Mouse (Mus musculus): ENCODE measurements around the gene Slc2a6.

Slc2a6 gene

DNA sequence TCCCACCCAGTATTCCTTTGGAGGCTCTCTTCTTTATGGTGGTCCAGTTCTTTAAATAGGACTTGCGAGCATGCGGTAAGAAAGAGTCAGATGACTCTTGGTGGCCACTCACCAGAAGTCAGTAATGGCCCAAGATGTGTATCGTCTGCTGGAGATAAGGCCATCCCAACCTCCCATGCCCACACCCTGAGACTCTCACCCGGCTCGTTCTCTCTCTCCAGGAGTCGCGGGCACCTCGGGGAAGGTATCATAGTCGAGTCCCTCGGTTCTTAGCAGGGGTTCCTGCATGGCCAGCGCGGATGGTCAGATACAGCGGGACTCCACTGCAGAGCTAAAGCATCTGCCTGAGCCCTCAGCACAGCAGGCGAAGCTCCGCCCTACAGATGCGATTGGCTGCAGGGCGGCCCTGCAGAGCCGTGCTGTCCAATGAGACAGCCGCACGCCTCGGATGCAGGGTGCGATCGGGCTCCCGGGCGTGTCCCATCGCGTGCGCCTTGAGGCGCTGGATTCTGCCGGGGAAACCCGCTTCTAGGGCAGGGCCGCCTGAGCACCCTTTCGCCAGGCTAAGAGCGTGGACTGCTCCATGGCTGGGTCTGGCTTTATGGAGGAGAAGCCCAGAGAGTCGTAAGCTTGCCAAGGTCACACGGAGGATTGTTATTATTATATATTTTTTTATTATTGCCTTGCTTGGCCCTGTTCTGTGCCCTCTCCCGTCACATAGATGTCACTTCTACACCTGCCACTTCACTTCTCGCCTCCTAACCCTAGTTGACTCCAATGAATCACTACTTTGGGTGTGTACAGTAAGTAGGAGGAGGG lies at the start of gene Slc2a6:
Slc2a6 (minus strand) TSS at position 381 of the 819 bp plus-strand sequence.
- DNase-seq: peak; percentile 93

DNA sequence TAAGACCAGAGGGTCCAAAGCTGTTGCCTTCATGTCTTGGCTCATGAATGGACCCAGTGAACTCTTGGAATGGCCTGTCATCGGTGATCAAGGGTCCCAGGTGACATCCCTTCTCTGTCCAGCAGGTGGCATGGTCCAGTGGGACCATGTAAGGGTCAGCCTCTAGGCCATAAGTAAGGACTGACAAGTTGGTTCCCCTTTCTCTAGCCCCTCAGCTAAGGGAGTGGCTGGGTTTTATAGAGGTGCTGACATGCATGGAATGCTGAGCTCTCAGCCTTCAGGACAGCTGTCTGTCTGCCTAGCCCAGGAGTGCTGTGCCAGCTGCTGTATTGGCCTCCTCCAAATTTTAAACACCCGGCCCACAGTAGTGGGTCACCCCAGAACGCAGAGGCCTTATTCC lies 47.7 kb upstream of the Slc2a6 start:
- peak; percentile 80 for DNase-seq

DNA sequence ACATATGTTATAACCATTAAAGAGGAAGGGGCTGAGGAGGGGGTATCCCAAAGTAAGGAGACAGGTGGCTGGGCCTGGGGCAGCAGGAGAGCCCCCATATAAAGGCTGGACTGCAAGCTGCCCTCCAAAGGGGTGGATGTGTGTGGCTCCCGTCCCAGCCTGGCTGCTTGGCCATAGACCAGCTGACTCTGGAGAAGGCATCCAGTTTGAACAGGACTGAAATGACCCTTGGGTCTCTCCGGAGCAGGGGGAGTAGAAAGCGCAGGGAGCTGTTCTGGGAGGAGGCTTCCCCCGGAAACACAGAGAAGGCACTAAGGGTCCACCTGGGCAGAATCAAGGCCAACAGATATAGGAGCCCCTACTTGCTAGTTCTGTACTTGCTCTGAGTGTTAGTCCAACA lies 47.0 kb upstream of the Slc2a6 start:
- no peak for DNase-seq

DNA sequence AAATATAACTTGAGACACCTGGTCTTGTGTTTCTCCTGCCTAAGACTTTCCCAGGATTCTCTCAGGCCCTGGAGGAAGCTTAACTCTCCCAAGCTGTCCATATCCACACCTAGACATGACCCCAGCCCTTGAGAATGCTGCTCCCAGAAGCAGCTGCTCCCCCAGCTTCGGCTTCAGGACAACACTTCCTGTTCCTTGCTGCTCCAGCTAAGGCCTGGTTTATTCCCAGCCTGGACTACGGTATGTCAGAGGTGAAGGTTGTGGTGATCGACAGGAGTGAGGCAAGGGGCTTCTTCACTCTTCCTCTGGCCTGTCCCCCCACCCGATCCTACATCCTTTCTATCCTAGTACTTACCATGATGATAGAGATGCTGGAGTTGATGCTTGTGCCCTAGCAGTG lies 45.6 kb upstream of the Slc2a6 start:
- DNase-seq: no peak

DNA sequence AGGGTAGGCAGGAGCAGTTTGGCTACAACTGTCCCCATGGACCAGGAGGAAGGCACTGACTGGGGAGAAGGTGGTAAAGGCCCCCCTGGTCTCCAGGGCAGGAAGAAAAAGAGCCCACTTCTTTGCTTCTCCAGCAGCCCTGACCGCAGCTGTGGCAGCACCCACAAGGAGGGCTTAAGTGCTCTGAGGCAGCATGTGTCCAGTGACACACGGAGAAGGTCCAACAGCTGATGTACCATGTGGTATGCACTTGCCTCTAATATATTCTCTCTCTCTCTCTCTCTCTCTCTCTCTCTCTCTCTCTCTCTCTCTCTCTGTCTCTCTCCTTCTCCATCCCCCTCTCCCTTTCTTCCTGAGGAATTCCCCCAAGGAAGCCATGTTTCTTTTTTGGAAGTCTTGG lies 44.2 kb upstream of the Slc2a6 start, which contains the start of gene Mymk:
Mymk (minus strand) TSS at position 202 of the 400 bp plus-strand sequence.
- no peak for DNase-seq

DNA sequence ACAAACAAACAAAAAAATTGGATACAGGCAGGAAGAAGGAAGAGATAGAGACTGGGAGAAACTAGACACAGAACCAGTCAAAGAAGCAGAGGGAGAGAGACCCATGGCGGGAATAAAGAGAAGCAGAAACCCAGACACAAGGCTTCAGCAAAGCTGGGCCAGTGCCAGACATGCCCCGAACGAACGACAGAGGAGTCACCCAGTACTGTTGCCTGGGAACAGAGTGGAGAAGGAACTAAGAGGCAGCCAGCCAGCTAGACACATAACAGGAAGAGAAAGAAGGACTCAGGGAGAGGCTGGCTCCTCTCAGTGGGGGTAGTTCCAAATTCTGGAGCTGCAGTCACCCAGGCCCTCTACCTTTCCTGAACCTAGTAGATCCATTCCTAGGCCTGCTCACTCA lies 43.3 kb upstream of the Slc2a6 start:
- peak; percentile 84 for DNase-seq

DNA sequence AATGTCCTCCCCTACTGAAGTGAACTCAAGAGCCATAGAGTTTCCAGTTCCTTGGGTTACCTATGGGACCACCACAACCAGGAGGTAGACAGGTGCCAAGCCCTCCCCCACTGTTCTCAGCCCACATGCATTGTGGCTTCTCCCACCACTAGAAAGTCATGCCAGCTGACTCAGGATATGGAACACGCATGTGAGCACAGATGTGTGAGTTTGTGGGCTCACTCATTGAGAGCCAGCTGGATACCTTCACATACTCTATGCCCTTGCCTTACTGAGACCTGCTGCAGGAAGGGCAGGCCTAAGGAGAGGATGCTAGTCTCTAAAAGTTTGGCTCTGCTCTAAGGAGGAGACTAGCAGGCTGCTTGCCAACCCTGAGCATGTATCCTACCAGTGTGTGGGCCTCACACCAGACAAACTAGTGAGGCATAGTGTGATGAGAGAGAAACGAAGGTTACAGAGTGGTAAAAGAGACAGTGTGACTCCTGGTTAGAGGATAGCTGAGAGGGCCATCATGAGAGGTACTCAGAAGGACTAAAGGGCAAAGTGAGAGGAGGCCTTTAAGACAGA lies 42.5 kb upstream of the Slc2a6 start:
- no peak for DNase-seq

DNA sequence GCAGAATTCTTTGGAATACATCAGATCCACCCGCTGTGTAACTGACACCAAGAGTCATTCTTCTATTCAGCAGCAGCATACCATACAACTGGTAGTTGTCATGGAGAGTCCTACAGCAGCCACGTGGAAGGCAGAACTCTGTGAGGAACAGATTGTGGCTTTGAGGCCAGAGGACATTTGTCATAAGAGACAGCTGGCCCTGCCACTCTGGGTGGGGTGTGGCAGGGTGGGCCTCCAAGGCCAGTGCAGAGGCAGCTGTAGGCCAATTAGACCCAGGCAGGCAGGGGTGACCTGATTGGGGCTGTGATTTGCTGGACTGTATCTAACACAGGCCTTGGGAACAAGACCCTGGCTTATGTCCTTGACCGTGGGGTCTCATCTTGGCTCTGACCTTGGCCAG lies 41.8 kb upstream of the Slc2a6 start:
- DNase-seq: no peak

DNA sequence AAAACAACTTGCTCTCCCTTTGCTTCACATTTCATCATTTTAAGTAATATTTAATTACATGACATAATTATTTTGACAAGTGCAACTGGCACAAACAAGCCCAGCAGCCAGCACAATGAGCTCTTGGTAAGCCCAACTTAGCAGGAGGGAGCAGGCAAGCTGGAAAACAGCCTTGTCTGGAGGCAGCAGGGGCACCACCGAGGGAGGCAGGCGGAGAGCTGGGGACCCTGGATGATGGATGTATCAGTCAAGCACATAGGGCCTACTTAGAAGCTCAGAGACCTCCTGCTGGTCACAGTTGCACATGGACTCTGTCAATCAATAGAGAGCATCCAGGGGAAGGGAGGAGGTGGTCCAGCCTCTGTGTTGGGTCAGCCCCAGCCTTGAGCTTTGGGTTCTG lies 40.2 kb upstream of the Slc2a6 start:
- DNase-seq: no peak

DNA sequence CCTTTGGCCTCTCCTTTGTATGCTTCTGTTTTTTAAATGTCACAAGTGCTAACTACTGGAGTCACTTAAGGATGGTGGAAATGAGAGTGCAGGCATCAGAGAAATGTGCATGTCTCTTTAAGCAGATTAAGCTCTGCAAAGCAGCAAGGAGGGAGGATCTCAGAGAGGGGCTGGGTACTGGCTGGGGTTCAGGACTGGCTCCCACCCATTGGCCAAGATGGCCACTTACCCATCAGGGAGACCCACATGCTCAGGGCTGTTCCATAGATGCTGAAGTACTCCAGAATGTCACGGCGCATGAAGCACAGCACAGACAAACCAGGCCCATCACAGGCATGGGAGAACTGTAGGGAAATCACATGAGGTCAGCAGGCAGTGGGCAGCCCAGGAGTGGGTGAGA lies 39.3 kb upstream of the Slc2a6 start:
- no peak for DNase-seq

DNA sequence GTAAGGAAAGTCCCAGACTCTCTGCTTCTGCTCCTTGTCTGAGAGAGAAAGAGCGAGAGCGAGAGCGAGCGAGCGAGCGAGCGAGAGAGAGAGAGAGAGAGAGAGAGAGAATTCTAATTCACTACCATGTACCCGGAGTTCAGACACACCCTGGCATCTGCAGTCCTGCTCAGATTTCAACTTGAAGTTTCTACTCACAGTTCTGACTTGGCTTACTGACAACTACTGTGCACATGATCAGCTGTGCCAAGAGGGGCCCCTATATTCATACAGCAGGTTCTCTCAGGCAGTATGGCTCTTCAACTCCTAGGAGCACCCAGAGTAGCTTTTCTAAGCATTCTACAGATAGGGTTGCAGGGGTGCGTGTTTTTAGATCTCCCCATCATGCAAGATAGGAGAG lies 31.4 kb upstream of the Slc2a6 start:
- peak; percentile 44 for DNase-seq

DNA sequence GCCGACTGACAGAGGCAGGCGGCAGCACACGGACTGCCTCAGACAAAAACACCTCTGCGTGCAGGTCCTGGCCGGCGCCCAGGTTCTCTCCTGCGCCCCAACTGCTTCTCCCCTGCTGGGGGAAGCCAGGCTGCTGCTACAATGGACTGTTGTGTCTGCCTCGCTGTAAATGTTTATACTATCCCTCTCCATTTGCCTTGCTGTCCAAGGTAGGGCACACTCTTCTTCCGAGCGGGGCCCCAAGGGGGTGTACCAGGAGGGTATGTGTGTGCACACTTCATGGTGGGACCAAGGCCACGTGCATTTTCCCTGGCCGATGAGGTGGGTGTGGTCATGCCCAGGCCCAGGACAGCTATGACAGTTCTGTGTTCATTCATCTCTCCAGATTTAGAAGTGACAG lies 31.0 kb upstream of the Slc2a6 start:
- DNase-seq: no peak

DNA sequence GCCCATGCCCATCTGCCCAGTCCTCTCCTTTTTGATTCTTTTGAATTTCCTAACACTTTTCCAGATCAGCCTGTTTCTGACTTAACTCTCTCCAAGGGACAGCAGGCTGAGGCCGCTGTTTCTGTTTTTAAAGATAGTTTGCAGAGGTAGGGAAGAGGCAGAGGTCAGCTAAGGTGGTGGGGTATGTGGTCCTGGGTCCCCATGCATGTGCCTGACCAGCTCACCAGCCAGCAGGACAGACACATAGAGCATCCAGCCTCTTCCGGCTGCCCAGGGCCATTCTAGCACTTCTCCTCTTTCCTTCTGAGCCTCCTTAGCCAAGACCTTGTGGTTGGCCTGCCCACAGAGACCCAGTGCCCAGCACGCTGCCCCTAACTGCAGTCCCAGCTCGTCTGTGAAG lies 30.5 kb upstream of the Slc2a6 start:
- no peak for DNase-seq

DNA sequence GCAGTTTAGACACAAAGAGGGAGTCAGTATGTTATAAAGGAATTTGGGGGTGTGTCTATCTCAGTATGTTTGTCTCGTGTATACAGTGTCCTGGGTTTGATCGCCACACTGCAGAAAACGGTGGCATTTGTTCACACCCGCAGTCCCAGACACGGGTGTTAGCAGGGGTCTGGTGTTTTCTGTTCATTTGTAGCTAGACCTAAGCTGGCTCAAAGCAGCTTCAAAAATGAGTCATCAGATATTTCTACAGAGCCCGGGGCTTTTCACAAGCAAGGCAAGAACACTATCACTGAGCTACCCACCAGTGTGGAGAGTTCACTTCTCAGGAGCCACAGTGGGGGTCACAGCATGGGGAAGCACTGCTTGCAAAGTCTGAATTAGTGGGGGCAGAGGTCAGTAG lies 21.6 kb upstream of the Slc2a6 start:
- no peak for DNase-seq

DNA sequence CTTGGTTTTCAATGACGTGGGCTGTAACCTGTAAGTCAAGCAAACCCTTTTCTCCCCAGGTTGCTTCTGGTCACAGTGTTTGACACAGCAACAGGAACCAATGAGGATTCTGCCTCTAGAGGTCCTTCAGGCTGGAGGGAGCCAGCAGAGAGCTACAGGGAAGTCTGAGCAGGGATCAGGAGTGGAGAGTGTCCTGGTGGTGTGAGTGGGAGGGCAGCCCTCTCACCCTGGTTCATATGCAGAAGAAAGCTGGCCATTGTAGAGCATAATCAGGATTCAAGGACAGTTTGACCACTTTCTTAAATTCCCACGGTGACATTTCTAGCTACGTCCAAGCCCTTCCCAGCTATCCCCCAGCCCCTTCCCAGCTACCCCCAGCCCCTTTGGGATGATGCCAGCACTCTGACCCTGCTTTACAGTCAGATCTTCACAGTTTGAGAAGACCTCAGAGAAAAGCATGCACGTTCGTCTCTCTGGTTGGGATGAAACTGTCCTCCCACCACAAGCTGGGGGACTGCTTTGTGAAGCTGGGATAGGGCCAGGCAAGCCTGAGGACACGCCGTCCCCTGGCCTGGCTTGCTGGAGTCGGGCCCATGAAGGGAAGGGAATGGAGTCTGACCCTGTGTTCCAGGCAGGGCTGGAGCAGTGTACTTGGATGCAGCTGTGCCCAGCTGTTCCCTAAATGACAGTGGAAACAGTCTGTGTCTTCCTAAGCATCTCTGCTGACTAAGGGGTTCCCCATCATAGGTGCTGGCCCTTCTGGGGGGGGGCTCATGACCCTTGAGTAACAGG lies 18.4 kb upstream of the Slc2a6 start:
- peak; percentile 80 for DNase-seq

DNA sequence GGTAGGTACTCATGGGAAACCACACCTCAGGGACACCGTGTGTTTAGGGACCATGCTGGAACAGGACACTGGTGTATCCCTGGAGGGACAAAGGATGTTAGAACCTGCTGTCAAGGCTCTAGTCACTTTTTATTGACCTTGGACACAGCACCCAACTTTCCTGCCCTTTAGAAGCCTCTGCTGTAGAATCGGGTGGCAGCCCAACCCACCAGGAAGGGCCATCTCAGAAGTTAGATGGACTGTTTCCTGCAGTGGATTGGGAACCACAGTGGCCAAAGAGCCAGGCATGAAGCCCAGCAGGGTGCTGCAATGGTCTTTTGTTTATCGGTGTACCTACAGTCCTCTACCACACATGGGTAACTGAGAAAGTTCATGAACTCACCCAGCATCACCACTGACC lies 16.8 kb upstream of the Slc2a6 start:
- peak; percentile 35 for DNase-seq

DNA sequence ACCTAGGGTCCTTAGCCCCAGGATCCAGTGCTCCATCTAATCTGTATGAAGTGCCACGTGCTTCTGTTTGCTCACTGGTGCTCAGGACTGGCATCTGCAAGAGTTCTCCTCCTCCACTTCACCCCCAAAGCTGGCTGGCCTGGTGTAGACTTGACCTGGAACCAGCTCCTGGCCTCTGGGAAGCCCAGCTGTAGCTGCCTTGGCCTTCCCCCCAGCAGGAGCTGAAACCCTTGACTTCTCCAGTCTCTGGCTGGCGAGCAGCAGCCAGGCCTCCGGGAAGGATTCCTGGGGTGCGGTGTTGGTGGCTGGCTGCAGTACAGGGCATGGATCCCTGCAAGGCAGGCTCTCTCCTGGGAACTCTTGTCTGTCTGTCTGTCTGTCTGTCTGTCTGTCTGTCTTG lies 16.4 kb upstream of the Slc2a6 start:
- DNase-seq: peak; percentile 47

DNA sequence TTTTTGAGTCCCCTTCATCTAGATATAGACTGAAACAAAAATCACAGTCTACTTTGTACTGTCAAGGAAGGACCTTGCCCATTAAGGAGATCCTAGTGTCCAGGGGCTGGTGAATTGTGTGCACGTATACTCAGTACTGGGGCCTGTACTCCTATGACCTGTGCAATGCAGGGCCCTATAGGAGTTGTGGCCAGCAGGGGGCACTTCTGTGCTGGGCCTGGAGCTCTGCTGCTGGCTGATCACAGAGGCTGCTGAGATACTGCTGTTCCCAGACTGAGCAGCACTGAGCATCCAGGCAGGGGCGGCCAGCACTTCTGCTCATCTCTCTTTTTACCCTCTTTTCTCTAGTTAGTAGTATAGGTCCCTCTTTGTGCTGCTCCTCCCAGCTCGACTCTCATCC lies 15.7 kb upstream of the Slc2a6 start:
- DNase-seq: peak; percentile 91

DNA sequence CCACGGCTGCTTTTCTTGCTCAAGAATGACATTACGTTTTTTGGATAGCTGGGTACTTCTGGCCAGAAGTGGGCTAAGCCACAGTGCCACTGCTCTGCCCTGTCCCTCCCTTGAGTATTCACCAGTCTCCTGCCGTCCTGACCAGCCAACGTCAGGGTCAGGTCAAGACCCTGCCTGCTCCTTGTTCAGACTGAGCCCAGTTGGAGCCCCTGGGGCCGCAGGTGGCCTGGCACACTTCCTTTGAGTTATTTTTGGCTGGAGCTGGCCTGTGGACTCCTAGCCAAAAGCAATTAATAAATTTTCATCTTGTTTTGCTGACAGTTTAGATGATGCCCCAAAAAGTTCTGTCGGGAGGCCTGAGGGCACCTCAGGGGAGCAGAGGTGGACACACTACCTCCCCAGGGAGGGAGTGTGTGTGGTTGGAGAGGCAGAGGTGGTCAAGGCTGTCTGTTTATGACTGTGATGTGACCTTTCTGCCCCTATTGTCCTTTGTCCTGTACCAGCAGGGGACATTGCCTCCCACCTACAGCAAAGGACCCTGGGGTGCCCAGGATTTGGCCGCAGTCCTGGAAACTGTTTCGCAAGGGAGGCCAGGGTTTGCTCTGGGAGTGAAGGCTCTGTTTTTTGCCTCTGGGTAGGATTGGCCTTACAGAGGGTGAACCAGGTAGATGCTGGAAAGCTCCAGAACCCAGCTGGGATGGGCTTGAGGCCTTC lies 14.5 kb upstream of the Slc2a6 start:
- DNase-seq: no peak

DNA sequence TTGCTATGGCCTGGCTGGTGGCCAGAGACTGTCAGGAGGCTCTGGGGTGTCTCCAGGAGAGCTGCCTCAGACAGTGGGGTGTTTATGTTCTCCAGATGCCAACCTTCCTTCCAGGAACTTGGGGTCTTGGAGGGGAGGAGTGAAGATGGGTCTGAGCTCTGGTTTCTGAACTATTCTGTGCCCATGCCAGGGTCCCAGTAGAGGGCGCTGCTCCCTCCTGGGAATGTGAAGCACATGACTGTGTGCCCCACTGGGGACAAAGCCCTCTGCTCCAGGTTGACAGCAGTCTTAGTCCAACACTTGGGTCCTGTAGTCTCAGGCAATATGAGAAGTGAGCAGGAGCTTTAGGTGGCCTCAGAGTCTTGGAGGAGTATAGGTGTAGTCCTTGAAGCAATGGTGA lies 11.5 kb upstream of the Slc2a6 start:
- no peak for DNase-seq

DNA sequence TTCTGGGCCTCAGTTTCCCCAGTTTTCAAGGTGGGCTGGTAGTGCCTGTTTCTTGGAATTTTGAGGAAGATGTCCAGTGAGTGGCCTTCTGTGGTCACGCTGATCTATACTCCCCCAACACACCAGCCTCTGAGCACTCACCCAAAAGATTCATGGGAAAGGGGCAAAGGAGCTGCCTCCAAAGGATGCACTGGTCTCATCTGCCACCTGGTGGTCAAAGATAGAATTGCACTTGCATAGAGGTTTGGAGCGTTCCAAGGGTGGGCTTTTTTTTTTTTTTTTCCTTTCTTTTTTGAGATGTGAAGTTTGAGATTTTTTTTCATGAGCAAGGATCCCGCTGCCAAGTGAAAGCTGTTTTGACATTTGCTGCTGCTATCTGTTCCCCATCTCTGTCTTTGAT lies 10.8 kb upstream of the Slc2a6 start:
- DNase-seq: peak; percentile 91

DNA sequence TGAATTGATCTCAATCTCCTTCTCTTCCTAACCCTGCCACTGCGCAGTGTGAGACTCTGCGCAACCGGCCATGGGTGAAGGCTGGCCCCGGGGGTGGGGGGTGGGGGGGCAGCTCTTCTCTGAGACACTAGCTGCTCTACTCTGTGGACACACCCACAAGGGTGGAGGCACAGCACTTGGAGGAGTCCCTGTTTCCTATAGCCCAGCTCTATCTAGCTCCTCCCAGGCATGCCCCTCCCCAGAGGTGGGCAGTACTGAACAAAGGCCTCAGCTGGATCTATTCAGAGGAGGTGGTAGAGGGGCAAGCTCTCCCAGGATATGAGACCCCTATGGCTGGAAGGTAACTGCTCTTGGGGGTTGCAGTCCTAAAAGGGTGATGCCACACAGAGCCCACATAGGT lies 9.2 kb upstream of the Slc2a6 start:
- no peak for DNase-seq

DNA sequence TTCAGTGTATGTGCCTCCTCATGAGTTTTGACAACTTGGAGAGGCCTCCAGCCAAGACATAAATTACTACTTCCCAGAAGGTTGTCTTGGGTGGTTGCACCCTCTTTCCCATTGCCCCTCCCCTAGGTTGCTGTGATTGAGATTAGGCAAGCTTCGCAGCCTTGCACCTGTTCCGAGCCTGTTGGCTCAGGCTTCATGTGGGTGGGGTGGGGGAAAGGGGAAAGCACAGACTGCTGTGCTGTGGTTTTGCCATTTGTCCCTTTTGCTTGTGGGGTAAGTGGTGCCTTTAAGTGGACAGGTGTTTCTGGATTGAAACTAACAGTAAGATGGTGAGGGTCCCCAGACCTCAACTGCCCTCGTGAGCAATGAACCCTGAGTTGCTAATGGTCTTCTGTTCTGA lies 8.2 kb upstream of the Slc2a6 start:
- DNase-seq: no peak

Measured in lung, postnatal 36 days (tissue).